Mouse (Mus musculus) left cerebral cortex, postnatal 14 days (tissue): Measurements from ENCODE around the gene Rgsl1. TPM values are rescaled to one million over a fixed set of nuclear protein-coding genes. Genes with fewer than 3 reads are reported as not detected.
"Not testable (repeated sequence)": the region's sequence is repeated elsewhere in the genome, so short reads cannot be mapped to it uniquely, and the experiment has no call there.

Source experiments
- DNase-seq, 2 experiments: peaks; one replicate each; pipeline ENCODE4 v3.0.0; 2021 to 2022; ENCODE audit warnings: low spot score in 2 of 2, mixed read lengths in 1 of 2
- intact Hi-C: fragments of 180-260 bp; cut with DNase I; formaldehyde crosslinking; loops from one replicate; pipeline ENCODE4 v1.15.1; 2025
- long read RNA-seq, 2 experiments: library from polyadenylated mRNA; stranded (forward); transcript quantifications; one replicate each; pipeline ENCODE4 v2.0.0; 2021
- total RNA-seq, 2 experiments: library from RNA; stranded (reverse); gene quantifications; 2 replicates each; pipeline ENCODE4 v1.2.3; 2021

Rgsl1 gene
- 1 to 10 TPM in 1 of 2 experiments, under 1 TPM in 1; 0.92 to 1.2 TPM for total RNA-seq
- long read RNA-seq, experiment 1: 0 reads
- long read RNA-seq, experiment 2: 0 reads

- no peak for DNase-seq
- intact Hi-C loops: no loop called here
Observed at GRCm38 (mm10) chr1:153844042-153844441, at the start of gene Rgsl1. Gene Rgsl1 (minus strand): TSS chr1:153844142.

- DNase-seq: no peak
- intact Hi-C loops: no loop called here
Observed at GRCm38 (mm10) chr1:153891442-153891841, 47.5 kb upstream of the Rgsl1 start, which contains the start of gene Teddm1a. Gene Teddm1a (plus strand): TSS chr1:153891742.

GRCm38 (mm10) chr1:153890121-153890520, 46.2 kb upstream of the Rgsl1 start:
- intact Hi-C loops: no loop called here
- no peak for DNase-seq

- intact Hi-C loops: no loop called here
- DNase-seq: no peak
Observed at GRCm38 (mm10) chr1:153886024-153886633, 42.2 kb upstream of the Rgsl1 start.

GRCm38 (mm10) chr1:153880391-153880790, 36.4 kb upstream of the Rgsl1 start:
- intact Hi-C loops, DNase-seq: not testable (repeated sequence)

GRCm38 (mm10) chr1:153874045-153874444, 30.1 kb upstream of the Rgsl1 start, which contains the start of gene Teddm1b:
Gene Teddm1b (plus strand): TSS chr1:153874345.
- no peak for DNase-seq
- intact Hi-C loops: no loop called here

GRCm38 (mm10) chr1:153855946-153856345, 12.0 kb upstream of the Rgsl1 start:
- DNase-seq: no peak
- intact Hi-C loops: no loop called here

- intact Hi-C loops, DNase-seq: not testable (repeated sequence)
Observed at GRCm38 (mm10) chr1:153852696-153853095, 8.8 kb upstream of the Rgsl1 start.

GRCm38 (mm10) chr1:153846867-153847266, 2.9 kb upstream of the Rgsl1 start:
- DNase-seq: peak in 1 of 2 experiments; percentile 26
- intact Hi-C loops: loop anchor here (5.0 kb wide), 1 partner anchor 290 kb away; no protein-coding TSS in a partner anchor

- DNase-seq: no peak
- intact Hi-C loops: loop anchor here (5.0 kb wide), 1 partner anchor 289 kb away; no protein-coding TSS in a partner anchor
Observed at GRCm38 (mm10) chr1:153846420-153846819, 2.5 kb upstream of the Rgsl1 start.

GRCm38 (mm10) chr1:153842121-153842740, 1.7 kb downstream of the Rgsl1 start:
- intact Hi-C loops: no loop called here
- peak in 1 of 2 experiments; percentile 26 for DNase-seq

- intact Hi-C loops: no loop called here
Observed at GRCm38 (mm10) chr1:153836036-153836435, 7.9 kb downstream of the Rgsl1 start.

GRCm38 (mm10) chr1:153830746-153831145, 13.2 kb downstream of the Rgsl1 start:
- intact Hi-C loops: no loop called here

More at GRCm38 (mm10) chr1:153836036-153836435, 7.9 kb downstream of the Rgsl1 start:
- no peak for DNase-seq

GRCm38 (mm10) chr1:153820216-153820615, 23.7 kb downstream of the Rgsl1 start:
- DNase-seq: no peak
- intact Hi-C loops: no loop called here

More at GRCm38 (mm10) chr1:153830746-153831145, 13.2 kb downstream of the Rgsl1 start:
- DNase-seq: no peak

GRCm38 (mm10) chr1:153814278-153814677, 29.7 kb downstream of the Rgsl1 start:
- intact Hi-C loops: no loop called here
- DNase-seq: no peak

- intact Hi-C loops: loop anchor here (5.0 kb wide), 2 partner anchors 60 to 375 kb away; partner anchors contain the start of gene Rnasel
Observed at GRCm38 (mm10) chr1:153807390-153807993, 36.5 kb downstream of the Rgsl1 start.

GRCm38 (mm10) chr1:153803530-153803929, 40.4 kb downstream of the Rgsl1 start:
- intact Hi-C loops: no loop called here
- DNase-seq: no peak

More at GRCm38 (mm10) chr1:153807390-153807993, 36.5 kb downstream of the Rgsl1 start:
- DNase-seq: peak; percentile 78 to 83

- intact Hi-C loops: no loop called here
- DNase-seq: no peak
Observed at GRCm38 (mm10) chr1:153802691-153803090, 41.3 kb downstream of the Rgsl1 start.

GRCm38 (mm10) chr1:153794241-153794640, 49.7 kb downstream of the Rgsl1 start:
- no peak for DNase-seq
- intact Hi-C loops: no loop called here

GRCm38 (mm10) chr1:153790708-153791107, 53.2 kb downstream of the Rgsl1 start:
- DNase-seq: no peak
- intact Hi-C loops: no loop called here
